Mouse (Mus musculus) retina, postnatal 1 day (tissue): ENCODE data around the gene Hist2h2aa2.
"Not testable (repeated sequence)": the region's sequence is repeated elsewhere in the genome, so short reads cannot be mapped to it uniquely, and the experiment has no call there.

Experiments used
- DNase-seq: peaks from one replicate; pipeline ENCODE4 v3.0.0-alpha.2; 2012

Gene Hist2h2aa2

GRCm38 (mm10) chr3:96239949-96240798 lies at the start of gene Hist2h2aa2:
Gene Hist2h2aa2 (minus strand): TSS chr3:96240276.
- DNase-seq, result peak; percentile 86

- DNase-seq, result no peak
Measured at GRCm38 (mm10) chr3:96289201-96289600, 49.1 kb upstream of the Hist2h2aa2 start.

- not testable (repeated sequence) for DNase-seq
Measured at GRCm38 (mm10) chr3:96287334-96287733, 47.3 kb upstream of the Hist2h2aa2 start.

GRCm38 (mm10) chr3:96284457-96284856 lies 44.4 kb upstream of the Hist2h2aa2 start:
- DNase-seq, result peak; percentile 56

- no peak for DNase-seq
Measured at GRCm38 (mm10) chr3:96280660-96281059, 40.6 kb upstream of the Hist2h2aa2 start.

GRCm38 (mm10) chr3:96277800-96278624 lies 37.9 kb upstream of the Hist2h2aa2 start:
- DNase-seq, result peak; percentile 96

- DNase-seq, result peak; percentile 64
Measured at GRCm38 (mm10) chr3:96277428-96277799, 37.3 kb upstream of the Hist2h2aa2 start.

GRCm38 (mm10) chr3:96273591-96274465 lies 33.8 kb upstream of the Hist2h2aa2 start:
- DNase-seq, result no peak

- DNase-seq, result peak; percentile 99
Measured at GRCm38 (mm10) chr3:96269511-96270474, 29.7 kb upstream of the Hist2h2aa2 start, which contains the start of gene Hist2h2bb. Gene Hist2h2bb (plus strand): TSS chr3:96269752.

- DNase-seq, result not testable (repeated sequence)
Measured at GRCm38 (mm10) chr3:96268776-96269378, 28.8 kb upstream of the Hist2h2aa2 start.

- peak; percentile 94 for DNase-seq
Measured at GRCm38 (mm10) chr3:96268051-96268775, 28.1 kb upstream of the Hist2h2aa2 start, which contains the start of gene Hist2h3b. Gene Hist2h3b (plus strand): TSS chr3:96268654.

- no peak for DNase-seq
Measured at GRCm38 (mm10) chr3:96267541-96267940, 27.5 kb upstream of the Hist2h2aa2 start.

- DNase-seq, result no peak
Measured at GRCm38 (mm10) chr3:96266132-96266710, 26.1 kb upstream of the Hist2h2aa2 start.

GRCm38 (mm10) chr3:96264404-96264949 lies 24.4 kb upstream of the Hist2h2aa2 start:
- peak; percentile 11 for DNase-seq

- no peak for DNase-seq
Measured at GRCm38 (mm10) chr3:96263558-96264403, 23.7 kb upstream of the Hist2h2aa2 start.

- peak; percentile 98 for DNase-seq
Measured at GRCm38 (mm10) chr3:96262979-96263550, 23.0 kb upstream of the Hist2h2aa2 start, which contains the start of gene Hist2h4. Gene Hist2h4 (minus strand): TSS chr3:96263311.

GRCm38 (mm10) chr3:96262216-96262875 lies 22.3 kb upstream of the Hist2h2aa2 start:
- DNase-seq, result peak; percentile 88
